Comparison of ENCODE assay signal across 7 mouse cellular contexts in the genomic region with DNA sequence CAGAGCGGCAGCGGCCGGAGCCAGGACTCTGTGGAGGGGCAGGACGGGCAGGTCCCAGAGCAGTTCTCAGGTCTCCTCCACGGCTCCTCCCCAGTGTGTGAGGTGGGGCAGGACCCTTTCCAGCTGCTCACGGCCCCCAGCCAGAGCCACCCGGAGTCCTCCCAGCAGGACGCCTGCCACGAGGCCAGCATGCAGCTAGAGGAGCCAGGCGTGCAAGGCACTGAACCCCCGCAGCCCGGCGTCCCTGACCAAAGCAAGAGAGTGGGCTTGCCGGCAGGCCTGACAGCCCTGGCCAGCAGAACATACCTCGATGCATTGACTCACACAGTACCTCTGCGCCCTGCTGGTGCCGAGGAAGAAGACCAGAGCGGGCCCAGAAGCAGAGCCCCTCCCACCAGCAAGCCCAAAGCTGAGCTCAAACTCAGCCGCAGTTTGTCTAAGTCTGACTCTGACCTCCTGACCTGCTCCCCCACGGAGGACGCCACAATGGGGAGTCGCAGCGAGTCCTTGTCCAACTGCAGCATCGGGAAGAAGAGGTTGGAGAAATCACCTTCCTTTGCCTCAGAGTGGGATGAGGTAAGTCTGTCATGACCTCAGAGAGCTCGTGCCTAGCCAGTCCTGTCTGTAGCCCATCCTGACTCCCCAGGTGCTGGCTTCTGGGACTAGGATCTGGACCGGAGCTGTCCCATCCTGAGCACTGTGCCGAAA.
A peak's percentile ranks its signal among the peaks of the same experiment; 100 is the strongest.
DNase-seq lines count a peak whose midpoint lies in the region; ATAC-seq and TF ChIP-seq lines count a peak whose summit lies in the region.

No protein-coding gene starts in this region.

- no peak for TF ChIP-seq EP300 in heart, postnatal 0 days (IDR thresholded peaks at IDR 0.05; ENCODE audit: low read depth)

- DNase-seq in heart, postnatal 0 days (ENCODE audit: low spot score): no peak
- DNase-seq in thymus, postnatal 4 days: peak; percentile 72
- DNase-seq in yolk sac, embryonic 10.5 days (ENCODE audit: low spot score): no peak

- TF ChIP-seq CTCF in heart, postnatal 0 days (IDR thresholded peaks at IDR 0.05; ENCODE audit: low read depth): no peak

- H3K4me1 ChIP-seq in brown adipose tissue, adult 24 weeks (ENCODE audit: control insufficient read depth, insufficient read depth, insufficient read length, low read length): peaks cover 36% of the 10 kb centered on the region
- peaks cover 47% of the 10 kb centered on the region for H3K4me1 ChIP-seq in heart, postnatal 0 days (ENCODE audit: control insufficient read depth, insufficient read depth)
- peaks cover 61% of the 10 kb centered on the region for H3K4me1 ChIP-seq in limb, embryonic 13.5 days
- H3K4me1 ChIP-seq in midbrain, embryonic 15.5 days: peaks cover 28% of the 10 kb centered on the region

- peak overlapping the region; percentile 80 for H3K4me2 ChIP-seq in heart, postnatal 0 days (ENCODE audit: low read depth, low read length)
- H3K4me2 ChIP-seq in limb, embryonic 13.5 days (replicated peaks): peak overlapping the region; percentile 60
- peak overlapping the region; percentile 8; the same call in 1 of the 2 replicates for H3K4me2 ChIP-seq in midbrain, embryonic 15.5 days

- H3K27me3 ChIP-seq in heart, postnatal 0 days (ENCODE audit: control insufficient read depth, insufficient read depth, low read length): no peaks in the 10 kb centered on the region
- H3K27me3 ChIP-seq in limb, embryonic 13.5 days: no peaks in the 10 kb centered on the region
- no peaks in the 10 kb centered on the region for H3K27me3 ChIP-seq in midbrain, embryonic 15.5 days (replicated peaks)

- peak overlapping the region; percentile 91 for H3K27ac ChIP-seq in brown adipose tissue, adult 24 weeks (replicated peaks; ENCODE audit: low read depth, low read length)
- peak overlapping the region; percentile 96 for H3K27ac ChIP-seq in heart, postnatal 0 days (ENCODE audit: low read depth)
- peak overlapping the region; percentile 93 for H3K27ac ChIP-seq in limb, embryonic 13.5 days
- H3K27ac ChIP-seq in midbrain, embryonic 15.5 days: 0 out of 2 replicates have a peak overlapping the region, but pooled peaks have one; percentile 39

- no peaks in the 10 kb centered on the region for H3K9me3 ChIP-seq in heart, postnatal 0 days (replicated peaks; ENCODE audit: control insufficient read depth, low read length)
- H3K9me3 ChIP-seq in limb, embryonic 13.5 days: no peaks in the 10 kb centered on the region
- no peaks in the 10 kb centered on the region for H3K9me3 ChIP-seq in midbrain, embryonic 15.5 days

- no peaks in the 10 kb centered on the region; the same call in 1 of the 2 replicates for H3K36me3 ChIP-seq in heart, postnatal 0 days (replicated peaks; ENCODE audit: control insufficient read depth, insufficient read depth, low read length)
- peaks cover 22% of the 10 kb centered on the region for H3K36me3 ChIP-seq in limb, embryonic 13.5 days
- no peaks in the 10 kb centered on the region for H3K36me3 ChIP-seq in midbrain, embryonic 15.5 days (replicated peaks)

- ATAC-seq in erythroblast, adult 5-6 weeks (replicated peaks; ENCODE audit: low FRiP score, poor library complexity, severe bottlenecking): 0 out of 2 replicates have a peak, but pooled peaks have one; percentile 8
- ATAC-seq in heart, postnatal 0 days (ENCODE audit: insufficient read depth, low read depth): peak; percentile 50
- peak; percentile 46; the same call in 1 of the 2 replicates for ATAC-seq in limb, embryonic 13.5 days (ENCODE audit: low FRiP score, low read depth)
- ATAC-seq in midbrain, embryonic 15.5 days (replicated peaks): no peak

- H3K9ac ChIP-seq in heart, postnatal 0 days (replicated peaks; ENCODE audit: low read depth, low read length): peak overlapping the region; percentile 75
- peak overlapping the region; percentile 60 for H3K9ac ChIP-seq in limb, embryonic 13.5 days
- H3K9ac ChIP-seq in midbrain, embryonic 15.5 days: peak overlapping the region; percentile 2; the same call in 1 of the 2 replicates

- peak overlapping the region; percentile 71 for H3K4me3 ChIP-seq in brown adipose tissue, adult 24 weeks (ENCODE audit: insufficient read depth, low read depth, low read length)
- peak overlapping the region; percentile 52 for H3K4me3 ChIP-seq in heart, postnatal 0 days (ENCODE audit: low read depth, low read length)
- H3K4me3 ChIP-seq in limb, embryonic 13.5 days: peak overlapping the region; percentile 26
- no peak overlapping the region for H3K4me3 ChIP-seq in midbrain, embryonic 15.5 days

- 25% methylated on average over 27 of the region's 27 CpGs for WGBS in heart, postnatal 0 days
- WGBS in limb, embryonic 13.5 days: 30% methylated on average over 27 of the region's 27 CpGs
- WGBS in midbrain, embryonic 15.5 days: 32% methylated on average over 27 of the region's 27 CpGs

Comparison
In these comparisons a context has a peak if more than half of its experiments do, and no peak if none do; other contexts are left out.
1. H3K27ac ChIP-seq: peak in every context shown above with its lines; median percentile 96 in heart, postnatal 0 days; 93 in limb, embryonic 13.5 days; 91 in brown adipose tissue, adult 24 weeks; 39 in midbrain, embryonic 15.5 days.
2. H3K4me2 ChIP-seq: peak in every context shown above with its lines; median percentile 80 in heart, postnatal 0 days; 60 in limb, embryonic 13.5 days; 8 in midbrain, embryonic 15.5 days.
3. H3K9ac ChIP-seq: peak in every context shown above with its lines; median percentile 75 in heart, postnatal 0 days; 60 in limb, embryonic 13.5 days; 2 in midbrain, embryonic 15.5 days.